Comparison of ENCODE assay signal across 8 mouse cellular contexts in the genomic region with DNA sequence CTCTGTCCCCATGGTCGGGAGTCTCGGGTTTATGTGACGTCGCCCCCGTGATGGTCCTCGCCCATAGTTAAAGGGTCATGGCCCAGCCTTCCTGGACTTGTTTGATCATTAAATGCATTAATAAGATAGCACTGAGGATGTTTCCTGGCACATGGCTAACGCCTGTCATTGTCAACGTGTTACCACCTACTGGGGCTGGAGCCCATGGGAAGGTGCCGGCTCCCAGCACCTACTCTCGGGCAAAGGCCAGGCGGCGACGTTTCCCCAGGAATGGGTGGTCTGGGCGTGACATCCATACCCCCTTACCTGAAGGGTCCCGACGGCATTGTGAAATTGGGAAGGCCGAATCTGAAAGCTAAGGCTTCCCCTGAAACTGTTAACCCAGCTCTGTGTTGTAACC. TPM values are rescaled to one million over a fixed set of nuclear protein-coding genes. Genes with fewer than 3 reads are reported as not detected.
DNase-seq lines count a peak whose midpoint lies in the region; ATAC-seq and TF ChIP-seq lines count a peak whose summit lies in the region.

No protein-coding gene starts in this region.

- peak overlapping the region; percentile 89 for H3K4me2 ChIP-seq in embryonic facial prominence, embryonic 12.5 days (replicated peaks)
- H3K4me2 ChIP-seq in neural tube, embryonic 12.5 days (replicated peaks), result peak overlapping the region; percentile 74

- H3K9ac ChIP-seq in embryonic facial prominence, embryonic 12.5 days, result peak overlapping the region; percentile 66
- peak overlapping the region; percentile 42 for H3K9ac ChIP-seq in neural tube, embryonic 12.5 days

- no peaks in the 10 kb centered on the region for H3K9me3 ChIP-seq in embryonic facial prominence, embryonic 12.5 days
- H3K9me3 ChIP-seq in neural tube, embryonic 12.5 days, result no peaks in the 10 kb centered on the region

- H3K4me3 ChIP-seq in lung, adult 2 months (replicated peaks; ENCODE audit: extremely low read depth, low read depth, low read length), result peak overlapping the region; percentile 50
- peak overlapping the region; percentile 65 for H3K4me3 ChIP-seq in embryonic facial prominence, embryonic 12.5 days
- H3K4me3 ChIP-seq in neural tube, embryonic 12.5 days, result peak overlapping the region; percentile 58

- TF ChIP-seq POLR2A in lung, adult 2 months (IDR thresholded peaks at IDR 0.05; ENCODE audit: borderline replicate concordance, extremely low read depth, low read depth, low read length), result no peak

- H3K27me3 ChIP-seq in embryonic facial prominence, embryonic 12.5 days, result no peaks in the 10 kb centered on the region
- no peaks in the 10 kb centered on the region for H3K27me3 ChIP-seq in neural tube, embryonic 12.5 days (replicated peaks)

- DNase-seq in lung, adult 2 months, result no peak
- DNase-seq in lung, adult 18-20 months, result no peak
- no peak for DNase-seq in left cerebral cortex, adult 11 months (ENCODE audit: low spot score)
- DNase-seq in embryo, embryonic 10.5 days (ENCODE audit: low spot score), result no peak
- no peak for DNase-seq in B cell, adult 2 months

- H3K4me1 ChIP-seq in lung, adult 2 months (ENCODE audit: control insufficient read depth, insufficient read depth, low read length), result peaks cover 10% of the 10 kb centered on the region
- H3K4me1 ChIP-seq in embryonic facial prominence, embryonic 12.5 days, result peaks cover 17% of the 10 kb centered on the region; the same call in 1 of the 2 replicates
- H3K4me1 ChIP-seq in neural tube, embryonic 12.5 days, result peaks cover 4% of the 10 kb centered on the region; the same call in 1 of the 2 replicates

- TF ChIP-seq CTCF in lung, adult 2 months (IDR thresholded peaks at IDR 0.05; ENCODE audit: insufficient read depth, low read length), result no peak

- H3K27ac ChIP-seq in embryonic facial prominence, embryonic 12.5 days, result peak overlapping the region; percentile 69; the same call in 1 of the 2 replicates
- no peak overlapping the region for H3K27ac ChIP-seq in neural tube, embryonic 12.5 days

- peaks cover 11% of the 10 kb centered on the region for H3K36me3 ChIP-seq in embryonic facial prominence, embryonic 12.5 days
- peaks cover 6% of the 10 kb centered on the region for H3K36me3 ChIP-seq in neural tube, embryonic 12.5 days

- 1% methylated on average over 17 of the region's 17 CpGs for WGBS in lung, adult 2 months
- 2% methylated on average over 17 of the region's 17 CpGs for WGBS in embryonic facial prominence, embryonic 12.5 days
- WGBS in neural tube, embryonic 12.5 days, result 2% methylated on average over 17 of the region's 17 CpGs

- no peak for ATAC-seq in embryonic facial prominence, embryonic 12.5 days (ENCODE audit: insufficient number of reproducible peaks, insufficient read depth, low FRiP score, low TSS enrichment)
- ATAC-seq in inflammation-experienced regulatory T-cells, adult 6 months, result peak; percentile 11
- ATAC-seq in neural tube, embryonic 12.5 days (ENCODE audit: low FRiP score, low read depth), result no peak

RNA-seq across cellular contexts. Expression of a gene that starts 0.8 kb away (rescaled TPM):
- polyA plus RNA-seq in lung, adult 2 months (2012; rRNA removed), result 33.3 and 66.5 TPM in 2 replicates
- 30.5 and 36.9 TPM in 2 replicates for polyA plus RNA-seq in embryonic facial prominence, embryonic 12.5 days (2016; fragmentation: Nextera tagmentation; extraction: Ambion mirVana)
- polyA plus RNA-seq in inflammation-experienced regulatory T-cells, adult 6 months (2017; shearing (Covaris generic)), result 10 to 100 TPM; 13.7 to 24.0 (median 15.1) TPM
- 32.1 and 32.7 TPM in 2 replicates for polyA plus RNA-seq in neural tube, embryonic 12.5 days (2016; fragmentation: Nextera tagmentation; extraction: Ambion mirVana)

RNA-seq across cellular contexts. Expression of a gene that starts 41.1 kb away (rescaled TPM):
- polyA plus RNA-seq in lung, adult 2 months (2012; rRNA removed), result 11.6 and 23.0 TPM in 2 replicates
- 46.6 and 50.8 TPM in 2 replicates for polyA plus RNA-seq in embryonic facial prominence, embryonic 12.5 days (2016; fragmentation: Nextera tagmentation; extraction: Ambion mirVana)
- polyA plus RNA-seq in inflammation-experienced regulatory T-cells, adult 6 months (2017; shearing (Covaris generic)), result 10 to 100 TPM; 32.6 to 57.3 (median 42.5) TPM
- 30.8 and 38.3 TPM in 2 replicates for polyA plus RNA-seq in neural tube, embryonic 12.5 days (2016; fragmentation: Nextera tagmentation; extraction: Ambion mirVana)

RNA-seq across cellular contexts. Expression of a gene that starts 59.1 kb away (rescaled TPM):
- 40.0 and 58.0 TPM in 2 replicates for polyA plus RNA-seq in lung, adult 2 months (2012; rRNA removed)
- 19.5 and 23.4 TPM in 2 replicates for polyA plus RNA-seq in embryonic facial prominence, embryonic 12.5 days (2016; fragmentation: Nextera tagmentation; extraction: Ambion mirVana)
- polyA plus RNA-seq in inflammation-experienced regulatory T-cells, adult 6 months (2017; shearing (Covaris generic)), result 1 to 10 TPM; 6.3 to 8.2 (median 7.8) TPM
- polyA plus RNA-seq in neural tube, embryonic 12.5 days (2016; fragmentation: Nextera tagmentation; extraction: Ambion mirVana), result 14.0 and 15.1 TPM in 2 replicates
